Mouse (Mus musculus): ENCODE data around the gene Fbln5.

Fbln5 gene

GRCm38 (mm10) chr12:101810515-101810914, 8.3 kb downstream of the Fbln5 start:
- no peak for DNase-seq (ENCODE audit: low spot score)

- DNase-seq (ENCODE audit: low spot score), result no peak
These were observed 11.5 kb downstream of the Fbln5 start for GRCm38 (mm10) chr12:101807400-101807799.

GRCm38 (mm10) chr12:101802445-101802844, 16.4 kb downstream of the Fbln5 start:
- DNase-seq (ENCODE audit: low spot score), result no peak

- no peak for DNase-seq (ENCODE audit: low spot score)
These were observed 17.1 kb downstream of the Fbln5 start for GRCm38 (mm10) chr12:101801744-101802143.

GRCm38 (mm10) chr12:101801051-101801450, 17.8 kb downstream of the Fbln5 start:
- DNase-seq (ENCODE audit: low spot score), result no peak

GRCm38 (mm10) chr12:101798189-101798922, 20.5 kb downstream of the Fbln5 start:
- peak; percentile 3 for DNase-seq (ENCODE audit: low spot score)

- no peak for DNase-seq (ENCODE audit: low spot score)
These were observed 24.4 kb downstream of the Fbln5 start for GRCm38 (mm10) chr12:101794458-101794857.

- DNase-seq (ENCODE audit: low spot score), result no peak
These were observed 25.6 kb downstream of the Fbln5 start for GRCm38 (mm10) chr12:101793221-101793621.

- DNase-seq (ENCODE audit: low spot score), result no peak
These were observed 26.2 kb downstream of the Fbln5 start for GRCm38 (mm10) chr12:101792684-101793083.

- no peak for DNase-seq (ENCODE audit: low spot score)
These were observed 29.1 kb downstream of the Fbln5 start for GRCm38 (mm10) chr12:101789767-101790166.

GRCm38 (mm10) chr12:101789250-101789649, 29.6 kb downstream of the Fbln5 start:
- no peak for DNase-seq (ENCODE audit: low spot score)

GRCm38 (mm10) chr12:101782787-101783186, 36.1 kb downstream of the Fbln5 start:
- DNase-seq (ENCODE audit: low spot score), result no peak

- no peak for DNase-seq (ENCODE audit: low spot score)
These were observed 37.9 kb downstream of the Fbln5 start for GRCm38 (mm10) chr12:101780915-101781314.

GRCm38 (mm10) chr12:101777613-101778325, 41.1 kb downstream of the Fbln5 start:
- DNase-seq (ENCODE audit: low spot score), result no peak

GRCm38 (mm10) chr12:101776383-101776782, 42.5 kb downstream of the Fbln5 start:
- DNase-seq (ENCODE audit: low spot score), result no peak

- no peak for DNase-seq (ENCODE audit: low spot score)
These were observed 44.7 kb downstream of the Fbln5 start for GRCm38 (mm10) chr12:101774116-101774515.

GRCm38 (mm10) chr12:101772962-101773361, 45.9 kb downstream of the Fbln5 start:
- no peak for DNase-seq (ENCODE audit: low spot score)

GRCm38 (mm10) chr12:101770283-101771015, 48.4 kb downstream of the Fbln5 start:
- DNase-seq (ENCODE audit: low spot score), result no peak

GRCm38 (mm10) chr12:101767306-101768053, 51.4 kb downstream of the Fbln5 start:
- no peak for DNase-seq (ENCODE audit: low spot score)

GRCm38 (mm10) chr12:101766228-101766852, 52.5 kb downstream of the Fbln5 start:
- DNase-seq (ENCODE audit: low spot score), result no peak

- DNase-seq (ENCODE audit: low spot score), result no peak
These were observed 54.0 kb downstream of the Fbln5 start for GRCm38 (mm10) chr12:101764870-101765269.

- no peak for DNase-seq (ENCODE audit: low spot score)
These were observed 55.8 kb downstream of the Fbln5 start for GRCm38 (mm10) chr12:101763065-101763464.

Data from embryo, embryonic 10.5 days (tissue).